Mouse (Mus musculus) olfactory bulb, adult 2 months (tissue): Measurements from ENCODE around the gene Il17f.

Source experiments
- CTCF ChIP-seq: fragments of 200-500 bp; IDR thresholded peaks from 2 replicates; pipeline ENCODE4 v1.5.1; 2012; ENCODE audit warnings: low read depth, mild to moderate bottlenecking, low read length, moderate library complexity; ENCODE audit not compliant: insufficient read depth
- POLR2A ChIP-seq: fragments of 200-500 bp; IDR thresholded peaks from 2 replicates; pipeline ENCODE4 v1.6.1; 2012; ENCODE audit warnings: mild to moderate bottlenecking, low read depth, low read length, moderate library complexity; ENCODE audit not compliant: insufficient read depth

GRCm38 (mm10) chr1:20836551-20837125, 46.2 kb upstream of the Il17f start:
- no peak for TF ChIP-seq POLR2A
- no peak for TF ChIP-seq CTCF
